Mouse (Mus musculus) heart, adult 18-20 months (tissue): ENCODE measurements around the gene Gm10322. TPM values are rescaled to one million over a fixed set of nuclear protein-coding genes. Genes with fewer than 3 reads are reported as not detected.

Experiments
- DNase-seq, 2 experiments: peaks; one replicate each; pipeline ENCODE4 v3.0.0; 2021 to 2022; ENCODE audit warnings: mixed read lengths in 1 of 2
- total RNA-seq, 2 experiments: library from RNA; stranded (reverse); gene quantifications; 2 replicates each; pipeline ENCODE4 v1.2.3; 2021

Gene Gm10322
- total RNA-seq, 2 experiments from 2014 or later, result not detected

DNA sequence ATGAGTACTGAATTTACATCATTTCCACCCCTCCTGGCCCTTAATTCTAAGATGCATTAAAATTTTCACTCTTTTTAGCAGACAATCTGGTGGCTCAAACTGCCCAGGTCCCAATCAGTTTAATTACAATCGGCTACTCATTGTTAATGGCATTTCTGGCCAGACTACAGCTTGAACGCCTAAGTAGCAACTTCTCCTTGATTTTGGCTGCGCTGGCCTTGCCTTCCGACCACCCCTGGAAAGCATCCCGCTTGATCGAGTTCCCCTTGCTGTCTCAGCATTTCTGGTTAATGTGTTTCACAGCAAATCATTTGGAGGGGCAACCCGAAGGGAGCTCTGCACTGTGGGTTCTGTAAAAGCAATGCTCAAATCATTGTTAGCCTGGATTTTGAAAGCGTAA is 13.8 kb upstream of the Gm10322 start:
- DNase-seq, result no peak

DNA sequence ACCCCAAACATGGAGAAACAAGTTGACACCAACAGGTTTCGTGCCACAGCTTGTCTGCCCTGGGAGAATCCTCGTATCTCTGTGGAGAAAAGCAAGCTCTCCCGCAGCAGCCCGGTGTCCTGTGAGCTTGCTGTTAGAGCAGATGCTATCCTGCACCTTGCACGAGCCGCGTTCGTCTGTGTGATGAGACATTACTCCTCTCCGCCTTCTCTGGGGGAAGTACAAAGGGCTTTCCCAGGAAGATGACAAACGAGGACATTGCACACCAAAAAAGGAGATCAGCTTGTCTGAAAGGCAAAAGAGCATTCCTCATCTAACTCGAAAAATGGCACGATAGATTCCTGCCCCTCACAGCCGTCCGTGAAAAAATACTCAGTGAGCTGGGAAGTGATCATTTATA is 13.0 kb upstream of the Gm10322 start:
- DNase-seq, result no peak

DNA sequence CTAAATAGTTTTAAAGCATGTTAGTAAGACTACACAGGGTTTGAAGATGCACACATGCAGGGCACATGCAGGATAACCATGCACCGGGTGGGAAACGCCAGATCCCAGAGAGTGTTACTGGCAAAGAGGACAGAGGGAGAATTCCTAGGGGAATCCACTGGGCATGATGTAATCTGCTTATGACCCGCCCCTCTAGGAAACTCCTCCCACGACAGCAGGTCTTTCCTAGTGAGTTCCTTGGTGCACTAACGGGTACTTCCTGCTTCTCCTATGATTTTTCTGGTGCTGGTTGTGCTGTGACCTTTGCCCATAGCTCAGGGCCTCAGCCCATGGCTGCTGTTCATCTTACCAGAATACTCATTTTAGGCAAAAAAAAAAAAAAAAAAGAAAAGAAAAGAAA is 12.0 kb upstream of the Gm10322 start:
- peak; percentile 38 to 41 for DNase-seq

DNA sequence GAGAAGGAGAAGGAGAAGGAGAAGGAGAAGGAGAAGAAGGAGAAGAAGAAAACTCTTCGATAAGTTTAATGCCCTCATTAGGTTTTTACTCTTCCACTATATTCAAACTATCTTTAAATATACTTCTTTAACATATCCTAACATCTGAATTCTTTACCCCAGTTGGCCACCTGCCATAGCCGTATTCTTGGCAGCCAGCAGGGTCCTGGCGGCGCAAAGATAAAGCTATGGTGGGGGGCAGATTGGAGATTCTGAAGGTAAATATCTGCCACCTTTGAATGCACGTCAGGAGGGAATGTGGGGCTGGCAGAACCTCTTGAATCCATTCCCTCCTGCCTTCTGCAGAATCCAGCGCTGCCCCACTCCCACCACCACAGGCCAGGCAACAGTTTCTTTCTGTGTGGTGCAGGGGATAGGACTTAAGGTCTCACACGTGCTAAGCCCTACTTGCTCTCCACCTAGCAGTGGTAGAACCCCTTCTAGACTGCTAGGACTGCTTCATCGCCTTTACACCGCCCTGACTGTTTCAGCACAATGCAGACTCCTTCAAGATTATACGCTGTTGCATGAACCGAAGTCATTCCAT is 10.9 kb upstream of the Gm10322 start:
- no peak for DNase-seq

DNA sequence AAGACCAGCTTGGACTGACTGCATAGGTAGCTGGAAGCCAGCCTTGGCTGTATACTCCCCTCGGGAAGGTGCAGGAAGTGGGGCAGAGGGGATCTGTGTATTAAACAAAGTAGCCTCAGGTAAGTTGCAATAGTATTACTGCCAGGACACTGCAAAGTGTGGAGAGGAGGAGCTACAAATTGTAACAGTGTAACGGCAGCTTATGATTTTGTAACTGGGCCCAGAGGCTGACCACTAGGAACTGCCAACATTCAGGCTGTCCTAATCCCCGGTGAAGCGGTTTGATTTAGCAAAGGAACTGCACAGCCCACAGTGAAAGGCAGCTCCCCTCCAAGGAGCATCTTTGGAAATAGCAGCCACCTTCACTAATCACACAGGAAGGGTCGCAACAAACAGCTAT is 2.6 kb upstream of the Gm10322 start:
- peak in 1 of 2 experiments; percentile 22 for DNase-seq

DNA sequence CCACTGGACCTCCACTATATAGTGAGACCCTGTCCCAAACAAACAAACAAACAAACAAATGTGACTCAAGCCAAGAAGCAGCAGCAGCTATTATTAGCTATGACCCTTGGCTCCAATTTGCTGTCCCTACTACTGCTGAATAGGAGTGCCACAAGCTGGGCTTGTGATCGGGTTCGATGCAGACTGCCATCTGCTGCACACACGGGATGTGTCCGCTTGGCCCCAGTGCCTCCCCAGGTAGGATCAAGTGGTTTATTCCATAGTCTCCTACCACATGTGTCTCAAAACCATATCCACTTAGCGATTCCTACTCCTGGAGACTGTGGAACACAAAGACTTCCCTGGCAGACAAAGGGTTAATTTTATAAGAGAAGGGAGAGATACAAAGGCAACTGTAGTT is 1.7 kb upstream of the Gm10322 start:
- DNase-seq, result no peak

DNA sequence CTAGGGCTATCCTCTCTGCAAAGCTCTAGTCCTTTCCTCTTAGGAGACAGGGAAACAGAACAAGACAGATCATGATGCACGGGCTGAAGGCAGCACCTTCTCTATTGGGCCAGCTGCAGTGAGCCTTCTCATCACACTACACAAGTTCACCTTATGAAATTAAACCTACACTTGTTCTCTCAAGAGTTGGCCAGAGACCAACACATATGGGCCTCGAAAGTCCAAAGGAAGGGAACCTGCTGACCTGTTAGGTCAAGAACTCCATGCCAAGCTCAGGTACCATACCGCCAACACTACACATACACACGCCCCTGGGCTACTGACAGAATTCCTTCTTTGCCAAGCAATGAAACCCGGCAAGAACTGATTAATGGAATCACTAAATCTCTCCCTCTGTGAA is 452 bp upstream of the Gm10322 start:
- DNase-seq, result peak in 1 of 2 experiments; percentile 44

DNA sequence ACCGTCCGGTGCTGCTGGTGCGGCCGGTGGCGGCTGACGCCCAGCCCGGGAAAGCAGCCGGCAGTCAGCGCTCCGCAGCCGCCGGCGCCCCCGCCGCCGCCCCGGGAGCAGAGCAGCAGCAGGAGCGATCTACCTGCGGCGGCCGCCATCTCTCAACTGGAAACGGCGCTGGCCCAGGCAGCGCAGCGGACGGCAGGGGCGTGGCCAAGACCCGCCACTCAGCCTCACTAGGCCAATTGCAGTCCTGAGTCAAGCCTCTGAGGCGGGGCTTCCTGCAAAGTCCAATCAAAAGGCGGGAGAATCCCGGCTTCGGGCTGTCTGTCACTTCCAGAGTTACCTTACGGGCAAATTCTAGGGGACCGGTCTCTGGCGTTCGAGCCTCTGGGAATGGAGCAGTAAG is 659 bp downstream of the Gm10322 start, which contains the start of gene Mcu:
TSS of gene Mcu (minus strand) at position 171 of the 400 bp plus-strand sequence.
- peak; percentile 98 for DNase-seq

DNA sequence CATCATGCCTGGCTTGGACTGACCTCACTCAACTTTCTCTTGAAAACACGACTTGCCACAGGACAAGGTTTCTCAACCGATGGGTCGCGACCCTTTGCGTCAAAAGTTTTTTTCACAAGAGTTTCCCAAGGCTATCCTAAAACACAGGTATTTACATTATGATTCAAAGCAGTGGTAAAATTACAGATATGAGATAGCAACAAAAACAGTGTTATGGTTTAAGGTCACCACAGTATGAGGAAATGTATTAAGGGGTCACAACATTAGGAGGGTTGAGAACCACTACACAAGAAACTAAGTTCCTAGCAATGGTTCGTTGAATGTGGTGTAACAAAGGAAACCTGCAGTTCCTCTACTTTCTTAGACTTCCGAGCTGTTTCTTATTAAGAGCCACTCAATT is 1.9 kb downstream of the Gm10322 start:
- no peak for DNase-seq

DNA sequence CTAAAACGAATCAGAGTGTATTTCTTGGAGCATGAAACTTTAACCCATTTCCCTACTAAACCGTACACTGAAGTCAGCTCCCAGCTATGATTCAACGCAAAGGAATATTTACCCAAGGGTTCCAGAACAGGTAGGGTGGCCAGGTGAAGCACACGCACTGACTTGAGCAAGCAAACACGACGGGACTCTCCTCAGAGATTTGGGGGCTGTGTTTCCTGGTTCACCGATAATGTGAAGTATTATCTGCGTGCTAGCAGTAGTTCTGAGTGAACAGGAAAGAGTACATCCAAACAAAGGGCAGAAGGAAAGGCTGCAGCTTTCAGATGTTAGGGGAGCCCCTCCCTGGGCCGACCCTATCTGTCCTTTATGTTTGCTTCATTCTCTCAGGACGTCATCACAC is 5.5 kb downstream of the Gm10322 start:
- no peak for DNase-seq

DNA sequence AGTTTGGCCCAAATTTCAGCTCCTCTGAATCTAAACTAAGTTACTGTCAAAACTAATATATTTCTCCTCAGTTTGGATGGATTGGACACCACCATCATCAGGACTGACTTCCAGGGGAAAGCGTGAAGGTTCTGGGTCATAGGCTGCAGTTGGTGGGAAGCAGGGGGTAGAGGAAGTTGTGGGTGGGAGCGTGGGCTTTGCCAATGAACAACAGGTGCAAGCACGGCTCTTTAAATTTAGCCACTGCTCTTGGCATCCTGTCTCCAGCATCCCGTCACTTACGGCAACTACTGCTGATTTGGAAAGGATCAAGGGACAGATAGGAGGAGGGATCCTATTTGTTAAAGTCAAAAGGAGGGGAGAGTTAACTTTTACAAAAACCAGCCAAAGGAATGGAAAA is 7.6 kb downstream of the Gm10322 start:
- no peak for DNase-seq

DNA sequence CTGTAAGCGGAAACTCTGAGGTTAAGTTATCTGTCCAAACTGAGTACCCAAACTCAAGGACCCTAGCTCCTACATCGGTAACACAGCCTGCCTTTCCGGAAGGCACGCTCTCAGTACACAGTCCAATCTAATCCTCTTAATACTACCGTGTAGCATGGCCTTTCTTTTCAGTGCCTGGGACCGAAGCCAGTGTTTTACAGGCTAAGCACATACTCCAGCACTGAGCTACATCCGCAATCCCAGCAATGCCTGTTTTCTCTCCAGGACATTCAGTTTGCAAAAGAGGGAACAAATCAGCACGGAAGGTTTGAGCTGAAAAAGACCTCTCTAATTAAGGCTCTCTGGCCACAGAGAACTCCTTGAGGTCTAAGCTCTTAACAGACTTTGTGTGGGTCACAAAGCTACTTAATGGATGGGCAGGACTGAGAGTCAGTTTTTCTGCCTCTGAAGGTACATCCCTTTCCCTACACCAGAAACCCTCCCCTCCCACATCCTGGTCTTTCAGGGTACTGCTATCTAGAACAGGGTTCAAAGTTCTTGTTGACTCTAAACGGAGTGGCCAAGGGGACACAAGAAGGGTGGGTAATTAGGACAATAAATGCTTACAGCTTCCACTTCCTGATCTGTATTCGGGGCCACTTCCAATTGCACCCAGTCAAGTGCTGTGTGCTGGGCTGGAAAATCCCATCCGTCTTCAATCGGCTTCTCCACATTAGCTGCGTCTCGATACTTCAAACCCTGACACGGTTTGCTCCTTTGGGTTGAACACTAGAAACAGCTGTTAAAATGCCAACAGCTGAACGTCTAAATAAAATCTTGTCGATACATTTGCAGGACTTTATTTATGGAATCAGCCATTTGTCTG is 13.0 kb downstream of the Gm10322 start:
- DNase-seq, result no peak

DNA sequence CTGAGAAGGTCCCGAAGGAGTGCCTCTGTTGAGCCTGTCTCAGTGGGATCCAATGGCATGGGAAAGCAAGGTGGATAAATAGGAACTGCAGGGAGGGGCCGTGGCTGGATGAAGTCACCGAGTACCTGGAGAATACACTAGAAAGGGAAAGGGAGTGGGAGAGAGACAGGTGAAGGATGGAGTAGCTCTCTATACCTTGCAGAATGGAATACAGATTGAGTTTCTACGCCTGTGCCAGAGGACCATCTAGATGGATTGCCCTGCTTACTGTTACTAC is 13.6 kb downstream of the Gm10322 start:
- no peak for DNase-seq

DNA sequence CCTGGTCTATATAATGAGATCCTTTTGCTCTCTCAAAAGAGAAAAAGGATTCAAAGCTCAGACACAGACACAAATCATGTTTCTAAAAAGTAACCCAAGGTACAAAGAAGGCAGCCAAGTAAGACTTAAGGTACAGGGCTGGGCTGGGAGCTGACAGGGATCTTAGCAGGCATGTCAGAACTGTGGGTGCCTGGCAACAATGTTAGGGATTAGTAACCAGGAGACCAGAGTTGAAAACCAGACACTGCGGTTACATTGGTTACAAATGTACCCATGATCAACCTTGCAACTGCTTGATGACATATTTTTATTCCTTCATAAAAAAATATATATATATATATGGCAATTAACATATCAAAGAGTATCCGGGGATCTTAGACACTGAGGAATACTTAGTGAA is 20.2 kb downstream of the Gm10322 start:
- no peak for DNase-seq

DNA sequence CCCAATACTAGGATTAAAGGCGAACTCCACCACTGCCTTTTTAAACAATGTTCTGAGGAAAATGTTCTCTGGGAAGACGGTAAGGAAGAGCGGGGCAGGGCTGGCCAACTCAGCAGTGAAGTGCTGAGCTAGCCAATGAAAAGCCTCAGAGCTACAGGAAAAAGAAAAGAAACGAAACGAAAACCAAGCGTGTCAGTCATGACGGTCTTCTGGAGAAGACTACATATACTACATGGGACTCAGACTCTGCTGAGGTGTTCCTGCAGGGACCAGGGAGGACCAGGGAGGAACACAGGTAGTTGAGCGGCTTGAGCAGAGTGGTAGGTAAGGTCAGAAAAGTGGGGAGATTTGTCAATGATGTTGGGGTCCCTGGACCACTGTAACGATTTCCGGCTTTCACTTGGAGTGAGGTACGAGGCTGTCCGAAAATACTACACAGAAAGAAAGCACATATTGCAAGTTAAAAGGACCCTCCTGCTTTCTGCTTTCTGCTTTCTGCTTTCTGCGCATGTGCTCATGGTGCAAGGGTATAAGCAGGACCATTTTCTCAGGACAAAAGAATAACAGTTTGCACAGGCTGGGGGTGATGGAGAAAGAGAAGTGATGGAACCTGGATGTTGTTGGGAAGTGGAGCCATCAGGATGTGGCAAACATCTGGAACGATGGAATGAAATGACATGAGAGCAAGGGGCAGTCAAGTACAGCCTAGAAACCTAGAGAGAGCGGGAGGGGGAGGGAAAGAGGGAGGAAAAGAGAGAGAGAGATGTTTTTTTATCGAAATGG is 21.1 kb downstream of the Gm10322 start:
- DNase-seq, result peak; percentile 35 to 38

DNA sequence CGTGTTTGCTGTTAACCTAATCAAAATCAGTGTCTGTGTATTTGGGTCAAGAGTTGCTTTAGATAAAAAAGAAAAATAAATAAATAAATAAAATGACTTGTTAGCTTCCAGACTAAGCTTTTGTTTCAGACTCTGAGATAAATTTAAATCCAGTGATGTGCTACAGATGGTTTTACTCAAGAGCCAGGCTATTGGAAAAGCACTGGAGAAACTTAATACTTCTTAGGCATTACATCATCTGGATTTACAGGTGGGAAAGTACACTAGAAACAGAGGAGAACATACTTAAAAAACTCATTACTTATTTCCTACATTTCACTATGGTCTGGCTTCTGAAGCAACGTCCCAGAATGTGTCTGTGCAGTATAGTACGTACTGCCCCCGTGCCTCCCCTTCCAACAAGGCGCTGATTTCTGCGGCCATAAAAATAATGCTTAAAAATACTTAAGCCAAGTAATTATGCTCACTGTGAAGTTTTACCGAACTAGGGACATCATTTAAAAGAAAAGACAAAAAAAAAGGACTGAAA is 21.8 kb downstream of the Gm10322 start:
- DNase-seq, result no peak

DNA sequence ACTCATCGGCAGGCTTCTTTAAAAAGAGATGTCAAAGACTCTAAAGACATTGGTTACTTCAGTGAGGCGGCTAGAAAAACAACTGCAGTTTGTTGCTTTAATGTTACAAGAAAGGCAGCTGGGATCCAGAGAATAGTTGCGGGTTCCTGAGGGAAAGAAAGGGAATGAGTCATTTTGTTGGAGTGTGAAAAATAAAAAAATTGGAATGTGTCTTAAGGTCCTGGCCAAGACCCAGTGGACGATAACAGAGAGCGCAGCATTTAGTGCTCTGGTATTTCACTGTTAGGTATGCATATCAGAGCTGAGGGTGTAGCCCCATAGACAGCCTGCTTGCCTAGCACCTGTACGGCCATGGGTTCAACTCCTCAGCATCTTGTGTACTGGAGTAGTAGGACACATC is 22.7 kb downstream of the Gm10322 start:
- peak; percentile 45 to 49 for DNase-seq

DNA sequence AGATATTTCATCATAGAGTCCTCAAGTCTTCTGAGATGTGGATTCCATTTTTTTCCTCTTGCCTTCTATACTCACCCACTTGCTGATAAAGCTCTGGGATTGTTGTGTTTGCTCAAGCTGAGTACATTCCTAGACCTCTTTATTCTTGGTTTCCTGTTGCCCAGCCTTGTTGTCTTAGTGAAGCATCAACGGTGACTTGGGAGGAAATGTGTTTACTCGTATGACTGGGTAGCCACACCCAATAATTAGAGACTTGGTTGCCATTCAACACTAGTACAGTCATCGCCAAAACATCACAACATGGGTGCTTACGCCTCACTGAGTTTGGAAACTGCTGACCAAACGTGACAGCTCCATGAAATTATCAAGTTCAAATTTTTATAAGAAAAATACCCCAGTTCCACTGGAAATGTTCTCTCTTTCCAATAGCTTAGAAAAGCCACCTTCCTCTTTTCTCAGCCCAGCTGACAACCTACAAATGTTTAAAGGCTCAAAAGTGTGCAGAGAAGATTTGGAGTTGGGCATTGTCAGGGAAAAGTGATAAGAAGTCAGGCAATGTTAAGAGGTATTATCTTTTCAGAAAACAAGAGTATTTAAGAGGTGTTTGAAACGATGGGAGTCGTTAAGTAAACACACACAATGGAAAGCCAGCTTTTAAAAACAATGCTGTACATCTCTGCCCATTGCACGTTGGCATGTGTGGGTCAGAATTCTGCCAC is 27.0 kb downstream of the Gm10322 start:
- peak in 1 of 2 experiments; percentile 18 for DNase-seq

DNA sequence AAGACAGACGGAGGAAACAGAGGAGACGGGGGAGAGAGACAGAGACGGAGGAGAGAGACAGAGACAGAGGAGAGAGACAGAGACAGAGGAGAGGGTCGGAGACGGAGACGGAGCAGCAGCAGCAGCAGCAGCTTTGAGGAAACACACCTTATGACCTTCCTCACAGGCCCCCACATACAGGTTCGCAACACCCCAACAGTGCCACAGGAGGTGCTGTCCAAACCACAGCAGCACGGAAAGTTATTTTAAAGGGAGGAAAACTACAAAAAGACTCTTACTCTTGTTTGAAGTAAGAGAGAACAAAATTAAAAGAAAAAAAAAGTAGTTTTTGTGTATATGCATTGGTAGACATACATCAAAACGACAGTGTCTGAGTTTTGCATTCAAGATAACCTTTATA is 27.8 kb downstream of the Gm10322 start:
- DNase-seq, result no peak

DNA sequence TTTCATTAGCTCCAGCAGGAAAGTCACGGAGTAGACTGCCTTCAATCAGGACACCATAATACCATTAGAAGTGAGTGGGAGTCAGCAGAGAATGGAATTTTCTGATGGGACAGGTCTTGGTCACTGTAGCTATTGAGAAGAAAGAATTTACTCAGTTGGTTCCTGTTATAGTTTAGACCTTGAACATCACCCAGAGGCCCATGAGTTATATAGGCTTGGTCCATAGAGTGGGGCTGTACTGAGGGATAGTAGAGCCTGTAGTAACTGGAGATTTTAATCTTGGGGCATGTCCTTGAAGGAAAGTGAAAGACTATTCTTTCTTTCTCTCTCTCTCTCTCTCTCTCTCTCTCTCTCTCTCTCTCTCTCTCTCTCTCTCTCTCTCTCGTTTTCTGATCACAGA is 28.8 kb downstream of the Gm10322 start:
- no peak for DNase-seq

DNA sequence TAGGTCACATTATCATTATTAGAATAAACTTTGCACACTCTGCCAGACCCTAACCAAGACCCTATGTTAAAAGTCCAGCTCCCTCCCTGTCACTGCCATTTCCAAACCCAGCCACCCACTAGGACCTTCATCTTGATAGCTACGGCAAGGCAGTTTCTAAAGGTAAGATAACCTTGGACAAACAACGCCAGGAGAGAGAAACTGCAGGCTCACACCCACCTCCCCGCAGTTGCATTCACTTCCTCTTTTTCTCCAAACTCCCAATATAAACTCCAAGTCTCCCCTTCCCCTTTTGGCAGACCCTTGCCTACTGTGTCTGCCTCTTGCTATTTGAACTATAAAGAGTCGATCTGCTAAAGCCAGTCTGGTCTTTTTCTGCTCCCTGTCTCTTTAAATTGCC is 29.3 kb downstream of the Gm10322 start:
- DNase-seq, result no peak

DNA sequence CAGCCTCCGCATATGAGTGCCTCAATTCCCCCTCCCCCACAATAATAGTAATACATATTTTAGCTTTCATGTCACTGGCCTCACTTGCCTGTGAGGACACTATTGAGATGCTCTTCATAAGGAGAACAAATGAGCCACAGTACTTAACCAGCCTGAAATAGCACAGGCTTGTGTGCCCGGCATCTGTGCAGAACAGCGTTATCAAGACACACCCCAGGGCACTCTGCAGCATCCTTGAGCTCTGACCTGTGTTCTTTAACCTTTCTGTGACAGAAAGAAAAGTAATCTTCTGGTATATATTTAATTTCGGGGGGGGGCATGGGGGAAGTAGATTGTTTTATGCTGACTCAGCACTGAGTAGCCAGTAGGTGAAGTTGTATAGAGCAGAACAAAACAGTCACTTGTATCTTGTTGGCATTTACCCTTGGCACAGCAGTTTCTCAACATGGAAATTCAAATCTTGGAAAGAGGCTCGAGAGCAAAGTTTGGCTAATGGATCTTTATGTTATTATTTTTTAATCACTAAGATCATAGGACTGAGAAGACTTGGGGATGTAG is 31.0 kb downstream of the Gm10322 start:
- DNase-seq, result no peak
